Mouse (Mus musculus): ENCODE results near the gene Lrwd1. TPM values are rescaled to one million over a fixed set of nuclear protein-coding genes. Genes with fewer than 3 reads are reported as not detected.

The Lrwd1 gene
- total RNA-seq, 1 experiment, result 74.7 TPM

GRCm38 (mm10) chr5:136084891-136085651, 50.8 kb downstream of the Lrwd1 start:
- peak overlapping the region; percentile 63 to 97 for H3K4me3 ChIP-seq (ENCODE audit: insufficient read depth in 1 of 2, low read depth in 1 of 2, low read length in 2 of 2, poor library complexity in 1 of 2, severe bottlenecking in 1 of 2)
- in situ Hi-C loops (cut with MboI; ENCODE audit: low sequenced_read_pairs in 2 of 2, unreplicated experiment in 2 of 2), result no loop called here
- no peak for TF ChIP-seq HCFC1 (IDR thresholded peaks at IDR 0.05; ENCODE audit: borderline replicate concordance, insufficient read depth, low read length)
- 0 out of 2 replicates have a peak, but pooled peaks have one; percentile 10 for TF ChIP-seq MAFK (IDR thresholded peaks at IDR 0.05; ENCODE audit: insufficient read depth, low read depth, low read length)
- TF ChIP-seq CHD2 (IDR thresholded peaks at IDR 0.05; ENCODE audit: low read depth, low read length), result no peak
- TF ChIP-seq ZNF384 (IDR thresholded peaks at IDR 0.05; ENCODE audit: low read depth, low read length), result no peak
- TF ChIP-seq ZC3H11A (IDR thresholded peaks at IDR 0.05; ENCODE audit: borderline replicate concordance, low read depth, low read length), result no peak
- DNase-seq (ENCODE audit: low read depth, low spot score), result no peak
- H3K4me1 ChIP-seq (ENCODE audit: control insufficient read depth in 2 of 2, insufficient read depth in 2 of 2, low read length in 2 of 2, poor library complexity in 1 of 2), result peaks cover 4 to 24% of the 10 kb centered on the region in 2 experiments; a peak in 3 of 4 replicates
- no peaks in the 10 kb centered on the region for H3K9me3 ChIP-seq (ENCODE audit: control insufficient read depth, insufficient read depth, low read depth, low read length)
- no peak overlapping the region for H3K27ac ChIP-seq (ENCODE audit: insufficient read depth, low read depth, low read length, poor library complexity, severe bottlenecking)
- H3K36me3 ChIP-seq (ENCODE audit: control insufficient read depth, insufficient read depth, low read length, poor library complexity, severe bottlenecking), result no peaks in the 10 kb centered on the region
- no peak overlapping the region for H3K9ac ChIP-seq (ENCODE audit: insufficient read depth, low read depth, low read length, poor library complexity, severe bottlenecking)

GRCm38 (mm10) chr5:136084144-136084881, 51.6 kb downstream of the Lrwd1 start:
- Histone ChIP-seq H3K9me3 (ENCODE audit: control insufficient read depth, insufficient read depth, low read depth, low read length) (no peaks in the 10 kb centered on the region), H3K36me3 (ENCODE audit: control insufficient read depth, insufficient read depth, low read length, poor library complexity, severe bottlenecking) (no peaks in the 10 kb centered on the region), H3K9ac (ENCODE audit: insufficient read depth, low read depth, low read length, poor library complexity, severe bottlenecking) (peak overlapping the region; percentile 33), H3K4me3 (ENCODE audit: insufficient read depth in 1 of 2, low read depth in 1 of 2, low read length in 2 of 2, poor library complexity in 1 of 2, severe bottlenecking in 1 of 2) (peak overlapping the region; percentile 63 to 97), H3K4me1 (ENCODE audit: control insufficient read depth in 2 of 2, insufficient read depth in 2 of 2, low read length in 2 of 2, poor library complexity in 1 of 2) (peaks cover 4 to 23% of the 10 kb centered on the region in 2 experiments; a peak in 3 of 4 replicates), H3K27ac (ENCODE audit: insufficient read depth, low read depth, low read length, poor library complexity, severe bottlenecking) (no peak overlapping the region)
- no peak for DNase-seq (ENCODE audit: low read depth, low spot score)
- in situ Hi-C loops (cut with MboI; ENCODE audit: low sequenced_read_pairs in 2 of 2, unreplicated experiment in 2 of 2), result no loop called here
- TF ChIP-seq MAFK (IDR thresholded peaks at IDR 0.05; ENCODE audit: insufficient read depth, low read depth, low read length), result no peak

- H3K4me3 ChIP-seq (ENCODE audit: insufficient read depth in 1 of 2, low read depth in 1 of 2, low read length in 2 of 2, poor library complexity in 1 of 2, severe bottlenecking in 1 of 2), result peak within 1 kb of the TSS; percentile 63 to 97
- peak; percentile 94 for DNase-seq (ENCODE audit: low read depth, low spot score)
- H3K9me3 ChIP-seq (ENCODE audit: control insufficient read depth, insufficient read depth, low read depth, low read length), result no peaks in the 10 kb centered on the region
- TF ChIP-seq ZC3H11A (IDR thresholded peaks at IDR 0.05; ENCODE audit: borderline replicate concordance, low read depth, low read length), result no peak
- TF ChIP-seq CHD2 (IDR thresholded peaks at IDR 0.05; ENCODE audit: low read depth, low read length), result no peak
- no peak for TF ChIP-seq MAFK (IDR thresholded peaks at IDR 0.05; ENCODE audit: insufficient read depth, low read depth, low read length)
- no peak for TF ChIP-seq ZNF384 (IDR thresholded peaks at IDR 0.05; ENCODE audit: low read depth, low read length)
- TF ChIP-seq HCFC1 (IDR thresholded peaks at IDR 0.05; ENCODE audit: borderline replicate concordance, insufficient read depth, low read length), result no peak
- H3K9ac ChIP-seq (ENCODE audit: insufficient read depth, low read depth, low read length, poor library complexity, severe bottlenecking), result peak within 1 kb of the TSS; percentile 33
- no peak within 1 kb of the TSS for H3K27ac ChIP-seq (ENCODE audit: insufficient read depth, low read depth, low read length, poor library complexity, severe bottlenecking)
- in situ Hi-C loops (cut with MboI; ENCODE audit: low sequenced_read_pairs in 2 of 2, unreplicated experiment in 2 of 2), result no loop called here
- H3K36me3 ChIP-seq (ENCODE audit: control insufficient read depth, insufficient read depth, low read length, poor library complexity, severe bottlenecking), result no peaks in the 10 kb centered on the region
- H3K4me1 ChIP-seq (ENCODE audit: control insufficient read depth in 2 of 2, insufficient read depth in 2 of 2, low read length in 2 of 2, poor library complexity in 1 of 2), result peaks cover 4 to 18% of the 10 kb centered on the region in 2 experiments; a peak in 3 of 4 replicates
Observed at GRCm38 (mm10) chr5:136083669-136084107, 52.2 kb downstream of the Lrwd1 start, which contains the start of gene Rasa4. TSS of gene Rasa4 (plus strand) at chr5:136083916.

GRCm38 (mm10) chr5:136082345-136082744, 53.5 kb downstream of the Lrwd1 start:
- TF ChIP-seq ZC3H11A (IDR thresholded peaks at IDR 0.05; ENCODE audit: borderline replicate concordance, low read depth, low read length) (0 out of 2 replicates have a peak, but pooled peaks have one; percentile 10), MAFK (IDR thresholded peaks at IDR 0.05; ENCODE audit: insufficient read depth, low read depth, low read length) (no peak), HCFC1 (IDR thresholded peaks at IDR 0.05; ENCODE audit: borderline replicate concordance, insufficient read depth, low read length) (no peak)
- Histone ChIP-seq H3K4me1 (ENCODE audit: control insufficient read depth in 2 of 2, insufficient read depth in 2 of 2, low read length in 2 of 2, poor library complexity in 1 of 2) (peaks cover 5 to 13% of the 10 kb centered on the region in 2 experiments; a peak in 2 of 4 replicates), H3K9ac (ENCODE audit: insufficient read depth, low read depth, low read length, poor library complexity, severe bottlenecking) (no peak overlapping the region), H3K4me3 (ENCODE audit: insufficient read depth in 1 of 2, low read depth in 1 of 2, low read length in 2 of 2, poor library complexity in 1 of 2, severe bottlenecking in 1 of 2) (no peak overlapping the region), H3K27ac (ENCODE audit: insufficient read depth, low read depth, low read length, poor library complexity, severe bottlenecking) (no peak overlapping the region), H3K36me3 (ENCODE audit: control insufficient read depth, insufficient read depth, low read length, poor library complexity, severe bottlenecking) (no peaks in the 10 kb centered on the region), H3K9me3 (ENCODE audit: control insufficient read depth, insufficient read depth, low read depth, low read length) (no peaks in the 10 kb centered on the region)
- no peak for DNase-seq (ENCODE audit: low read depth, low spot score)
- in situ Hi-C loops (cut with MboI; ENCODE audit: low sequenced_read_pairs in 2 of 2, unreplicated experiment in 2 of 2), result no loop called here
